Mouse (Mus musculus): ENCODE data around the gene Ephb4.

The Ephb4 gene

DNA sequence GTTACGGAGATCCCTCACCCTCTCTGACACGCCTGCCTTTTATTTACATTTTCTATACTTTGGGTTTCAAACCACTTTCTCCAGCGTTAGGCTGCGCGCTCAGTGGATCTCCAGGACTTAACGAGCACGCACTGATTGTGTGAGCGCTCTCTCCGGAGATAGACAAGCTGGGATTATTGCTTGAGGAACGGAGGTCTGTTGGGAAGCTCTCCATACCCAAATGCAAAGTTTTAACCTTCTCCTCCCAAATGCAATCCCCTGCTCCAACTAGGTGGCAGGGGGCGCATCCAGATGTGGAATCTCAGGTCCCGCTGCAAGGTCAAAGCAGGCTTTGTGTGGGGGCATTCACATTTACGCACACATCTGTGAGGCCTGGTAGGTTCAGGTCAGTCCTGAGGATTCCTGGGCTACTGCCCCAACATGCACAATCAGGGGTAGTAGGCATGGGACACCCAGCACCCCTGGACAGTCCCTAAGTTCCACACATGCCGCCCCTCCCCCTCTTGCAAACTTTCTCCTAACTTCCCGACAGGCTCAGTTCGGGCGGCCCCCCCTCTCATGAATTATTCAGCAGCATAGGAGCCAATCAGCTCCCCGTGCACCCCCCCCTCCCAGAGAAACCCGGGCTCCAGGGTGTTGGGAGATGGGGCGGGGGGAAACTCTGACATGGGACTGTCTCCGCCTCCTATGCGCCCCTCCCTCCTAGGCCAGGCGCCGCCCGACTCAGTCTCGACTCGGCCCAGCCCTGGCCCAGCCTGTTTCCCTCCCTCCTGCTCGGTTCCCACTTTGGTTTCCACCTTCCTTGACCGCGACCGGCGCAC lies at the start of gene Ephb4:
Gene Ephb4 (plus strand): TSS at position 726 of the 821 bp plus-strand sequence.
- DNase-seq = peak; percentile 65

- peak; percentile 59 for DNase-seq
Measured at GRCm38 (mm10) chr5:137301253-137301652, 48.7 kb upstream of the Ephb4 start.

DNA sequence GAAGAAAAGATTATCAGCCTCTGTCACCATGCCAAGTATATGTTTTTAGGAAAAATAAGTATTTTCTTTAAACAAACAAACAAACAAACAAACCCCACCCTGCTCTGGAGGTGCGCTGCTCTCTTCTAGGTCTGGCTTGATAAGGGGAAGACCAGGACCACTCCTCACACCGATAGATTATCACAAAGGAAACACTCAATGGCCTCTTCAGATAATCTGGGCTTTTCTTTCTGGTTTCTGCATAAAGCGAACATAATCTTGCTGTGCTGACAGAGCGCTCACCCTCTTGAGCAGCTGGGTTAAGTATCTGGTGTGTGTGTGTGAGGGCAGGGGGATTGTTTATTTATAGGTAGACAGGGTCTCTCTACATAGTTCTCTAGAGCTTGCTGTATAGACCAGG lies 46.3 kb upstream of the Ephb4 start:
- no peak for DNase-seq

DNA sequence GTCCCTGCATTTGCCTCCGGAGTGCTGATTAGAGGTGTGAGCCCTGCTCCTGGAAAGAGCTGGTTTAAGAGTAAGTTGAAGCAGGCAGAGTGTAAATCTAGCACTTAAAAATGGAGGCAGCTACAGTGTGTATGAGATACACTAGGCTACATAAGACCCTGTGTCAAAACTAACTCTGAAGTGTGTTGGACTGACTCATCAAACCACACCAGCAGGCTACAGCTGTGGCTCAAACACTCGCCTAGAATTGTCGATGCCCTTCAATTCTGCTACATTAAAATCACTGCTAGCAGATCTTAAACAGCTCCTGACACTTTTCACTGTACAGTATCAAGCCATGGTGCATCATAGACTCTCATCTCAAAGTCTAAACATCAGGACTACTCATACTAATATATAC lies 45.7 kb upstream of the Ephb4 start:
- DNase-seq = no peak

- DNase-seq = no peak
Measured at GRCm38 (mm10) chr5:137304816-137305215, 45.1 kb upstream of the Ephb4 start.

DNA sequence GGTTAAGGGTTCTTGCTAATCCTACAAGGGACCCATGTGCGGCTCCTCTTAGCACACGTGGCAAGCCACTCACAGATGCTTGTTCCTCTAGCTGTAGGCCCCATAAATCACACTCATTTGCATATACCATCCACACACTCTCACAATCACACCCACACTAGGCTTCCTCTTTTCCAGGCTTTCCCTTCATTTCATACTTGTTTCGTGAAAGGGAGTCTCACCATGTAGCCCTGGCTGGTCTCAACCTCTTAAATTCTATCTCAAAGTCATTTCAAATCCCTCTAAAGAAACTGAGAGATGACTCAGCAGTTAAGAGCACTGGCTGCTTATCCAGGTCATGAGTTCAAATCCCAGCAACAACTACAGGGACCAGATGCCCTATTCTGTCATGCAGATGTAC lies 44.1 kb upstream of the Ephb4 start:
- DNase-seq = no peak

DNA sequence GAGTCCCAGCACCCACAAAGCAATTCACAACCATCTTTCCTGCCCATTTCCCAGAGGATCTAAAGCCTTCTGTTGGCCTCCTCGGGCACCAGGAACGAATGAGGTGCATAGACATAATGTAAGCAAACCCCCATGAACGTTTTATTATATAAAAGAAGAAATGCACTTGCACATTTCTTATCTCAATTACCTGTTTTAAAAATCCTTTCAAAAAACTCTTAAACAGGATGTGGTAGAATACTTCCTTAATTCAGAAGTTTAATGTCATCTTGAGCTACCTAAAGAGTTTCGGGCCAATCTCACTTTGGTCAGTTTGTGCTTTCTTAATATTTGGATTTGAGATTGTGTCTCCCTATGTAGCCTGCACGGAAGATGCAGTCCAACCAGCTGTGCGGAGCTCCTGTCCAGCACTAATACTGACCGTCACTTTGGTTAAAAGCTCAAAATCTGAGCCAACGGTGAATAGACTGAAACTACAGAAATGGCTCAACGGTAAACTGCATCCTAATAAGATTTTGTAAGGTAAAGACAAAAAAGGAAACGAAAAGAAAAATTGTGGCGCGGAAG lies 43.4 kb upstream of the Ephb4 start:
- no peak for DNase-seq

DNA sequence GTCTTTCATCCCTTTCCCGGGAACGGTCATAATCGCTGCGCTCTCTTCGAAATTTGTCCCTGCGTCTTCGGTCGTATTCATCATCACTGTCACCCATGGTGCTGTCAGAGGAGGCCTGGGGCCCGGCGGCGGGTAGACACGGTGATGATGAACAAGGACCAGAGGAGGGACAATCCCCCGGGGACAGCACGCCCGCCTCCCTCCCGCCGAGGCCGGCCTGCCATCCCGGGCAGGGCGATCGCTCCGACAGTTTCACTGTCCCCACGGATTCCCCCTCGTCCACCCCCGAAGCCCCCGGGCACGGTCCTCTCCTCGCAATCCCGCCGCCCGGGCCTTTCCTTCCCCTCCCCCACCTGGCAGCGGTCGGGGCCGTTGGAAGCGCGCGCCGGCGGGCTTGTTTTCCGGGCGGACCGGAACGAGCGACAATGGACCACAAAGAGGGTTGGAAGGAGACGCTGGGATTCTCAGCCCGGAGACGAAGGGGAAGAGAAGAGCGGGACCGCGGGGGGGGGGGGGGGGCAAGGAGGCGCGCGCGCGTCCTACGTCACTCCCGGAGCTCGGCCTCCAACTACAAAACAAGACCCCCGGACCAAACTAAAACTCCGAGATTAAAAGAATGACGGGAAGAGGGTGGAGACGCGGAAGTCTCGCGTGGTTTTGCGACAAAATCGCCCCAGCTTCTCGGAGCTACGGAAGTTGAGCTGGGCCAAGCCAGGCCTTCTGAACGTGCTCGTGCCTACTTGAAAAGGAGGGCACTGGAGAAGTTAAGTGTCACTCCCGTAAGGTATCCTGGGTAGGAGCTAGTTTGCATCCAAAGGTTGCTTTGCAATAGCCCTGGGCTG lies 42.6 kb upstream of the Ephb4 start, which contains the start of gene Srrt:
Gene Srrt (minus strand): TSS at position 604 of the 842 bp plus-strand sequence.
- DNase-seq = peak; percentile 85

- DNase-seq = no peak
Measured at GRCm38 (mm10) chr5:137308356-137308755, 41.6 kb upstream of the Ephb4 start.

- DNase-seq = no peak
Measured at GRCm38 (mm10) chr5:137313466-137314192, 36.3 kb upstream of the Ephb4 start.

GRCm38 (mm10) chr5:137314193-137315083 lies 35.5 kb upstream of the Ephb4 start, which contains the start of gene Trip6:
Gene Trip6 (minus strand): TSS chr5:137314404.
- DNase-seq = peak; percentile 79

DNA sequence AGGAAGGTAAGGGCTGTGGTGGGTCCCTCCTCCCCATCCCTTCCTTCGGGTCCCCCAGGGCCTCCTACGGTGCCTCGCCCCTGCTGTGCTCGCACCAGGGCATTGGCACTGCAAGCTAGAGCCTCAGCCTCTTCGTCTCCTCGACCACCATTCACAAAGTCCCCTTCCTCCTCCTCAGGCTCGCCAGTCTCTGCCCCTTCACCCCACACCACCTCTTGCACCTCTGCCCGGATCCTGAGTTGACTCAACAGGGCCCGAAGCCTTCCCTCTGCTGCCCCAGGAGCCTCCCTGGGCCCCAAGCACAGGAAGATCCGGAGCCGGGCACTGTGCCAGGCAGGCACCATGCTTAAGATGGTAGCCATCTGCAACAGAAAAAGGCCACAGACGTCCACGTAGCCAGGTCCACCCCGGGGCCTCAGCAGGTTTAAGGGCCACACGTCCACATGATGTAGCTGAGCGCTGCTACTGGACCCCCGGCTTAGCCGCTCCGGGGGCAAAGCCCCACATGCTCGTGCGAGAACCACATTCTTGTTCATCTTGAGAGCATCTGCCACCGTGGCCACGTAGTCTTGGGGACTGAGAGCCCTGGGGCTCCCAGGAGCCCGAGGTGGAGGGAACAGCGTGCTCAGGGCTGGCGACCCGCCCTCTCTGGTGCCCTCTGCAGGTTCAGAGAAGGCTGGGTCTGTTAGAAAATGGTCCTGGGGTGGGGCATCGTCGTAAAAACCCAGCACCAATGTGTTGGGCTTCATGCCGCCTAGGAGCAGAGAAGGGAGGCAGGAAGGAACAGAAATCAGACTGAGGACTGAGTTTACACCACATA lies 34.6 kb upstream of the Ephb4 start:
- DNase-seq = peak; percentile 52

- no peak for DNase-seq
Measured at GRCm38 (mm10) chr5:137317361-137317760, 32.5 kb upstream of the Ephb4 start.

- DNase-seq = no peak
Measured at GRCm38 (mm10) chr5:137318570-137318969, 31.3 kb upstream of the Ephb4 start.

DNA sequence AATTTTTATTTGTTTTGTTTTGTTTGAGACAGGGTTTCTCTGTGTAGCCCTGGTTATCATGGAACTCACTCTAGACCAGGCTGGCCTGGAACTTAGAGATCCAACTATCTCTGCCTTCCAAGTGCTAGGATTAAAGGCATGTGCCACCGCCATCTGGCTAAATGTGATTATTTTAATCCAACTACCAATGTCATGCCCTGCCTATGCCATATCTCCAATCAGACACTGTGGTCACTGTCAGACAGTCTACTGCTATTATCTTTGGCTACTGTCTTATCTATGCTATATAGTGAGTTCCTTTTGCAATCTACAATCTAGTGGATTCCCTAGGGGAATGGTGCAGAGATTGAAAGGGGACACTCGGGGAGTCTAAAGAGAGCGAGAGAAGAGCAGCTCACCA lies 28.9 kb upstream of the Ephb4 start:
- DNase-seq = no peak

- no peak for DNase-seq
Measured at GRCm38 (mm10) chr5:137330910-137331309, 19.0 kb upstream of the Ephb4 start.

DNA sequence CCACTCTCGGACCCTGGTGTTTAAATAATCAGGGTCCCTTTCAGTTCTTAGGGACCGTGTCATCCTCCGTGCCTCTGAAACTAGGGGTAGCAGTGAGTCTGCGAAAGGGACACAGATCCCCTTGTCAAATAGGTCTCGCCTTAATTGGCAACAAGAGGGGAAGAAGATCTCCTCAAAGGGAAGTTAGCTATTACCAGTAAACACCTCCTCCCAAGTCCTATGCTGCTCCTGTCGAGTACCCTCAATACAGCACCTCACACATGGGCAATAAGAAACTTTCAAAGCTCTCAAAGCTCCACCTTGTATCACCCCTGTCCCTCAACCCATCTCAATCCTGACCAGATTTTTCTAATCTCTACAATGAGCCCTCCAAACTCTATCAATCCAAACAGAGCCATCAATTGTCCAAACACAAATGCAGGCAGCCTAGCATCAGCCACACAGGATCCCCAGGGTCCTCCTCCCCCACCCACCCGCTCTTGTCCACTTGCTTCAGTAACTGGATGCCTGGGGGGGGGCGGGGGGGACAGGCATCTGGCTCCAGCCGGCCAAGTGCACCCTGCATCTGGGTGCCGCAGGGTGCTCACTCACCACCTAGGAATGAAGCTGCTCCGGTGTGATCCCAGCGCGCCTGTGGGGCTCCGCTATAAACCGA lies 16.9 kb upstream of the Ephb4 start:
- DNase-seq = no peak

DNA sequence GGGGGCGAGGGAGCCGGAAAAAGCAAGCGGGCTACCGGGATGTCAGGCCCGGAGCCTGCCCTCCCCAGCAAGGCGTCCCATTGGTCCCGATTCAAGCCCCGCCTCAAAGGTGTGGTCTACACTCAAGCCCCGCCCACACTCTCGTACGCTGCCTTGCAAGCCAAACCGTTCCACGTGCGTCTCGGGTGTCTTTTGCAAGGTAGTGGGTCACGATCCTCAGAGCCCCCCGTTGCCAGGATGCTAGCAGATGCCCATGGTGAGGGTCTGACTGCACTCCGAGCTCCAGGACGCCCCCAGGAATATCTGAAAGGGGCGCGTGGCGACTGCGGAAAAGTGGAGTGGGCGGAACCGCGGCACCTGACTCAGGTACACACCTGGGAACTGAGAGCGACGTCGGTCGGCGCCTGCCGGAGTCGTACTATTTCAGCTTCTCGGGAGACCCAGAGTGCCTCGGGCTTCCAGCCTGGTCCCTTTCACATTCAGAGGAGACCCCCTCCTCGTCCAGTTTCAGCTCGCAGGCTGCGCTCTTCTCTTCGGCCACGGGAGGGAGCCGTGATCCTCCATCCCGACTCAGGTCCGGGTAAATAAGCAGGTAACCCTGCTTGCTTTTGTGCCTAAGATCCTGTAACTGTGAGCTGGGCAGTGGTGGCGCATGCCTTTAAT lies 16.3 kb upstream of the Ephb4 start, which contains the start of gene Slc12a9:
Gene Slc12a9 (minus strand): TSS at position 86 of the 663 bp plus-strand sequence.
- DNase-seq = peak; percentile 94

GRCm38 (mm10) chr5:137334317-137334716 lies 15.6 kb upstream of the Ephb4 start:
- no peak for DNase-seq

DNA sequence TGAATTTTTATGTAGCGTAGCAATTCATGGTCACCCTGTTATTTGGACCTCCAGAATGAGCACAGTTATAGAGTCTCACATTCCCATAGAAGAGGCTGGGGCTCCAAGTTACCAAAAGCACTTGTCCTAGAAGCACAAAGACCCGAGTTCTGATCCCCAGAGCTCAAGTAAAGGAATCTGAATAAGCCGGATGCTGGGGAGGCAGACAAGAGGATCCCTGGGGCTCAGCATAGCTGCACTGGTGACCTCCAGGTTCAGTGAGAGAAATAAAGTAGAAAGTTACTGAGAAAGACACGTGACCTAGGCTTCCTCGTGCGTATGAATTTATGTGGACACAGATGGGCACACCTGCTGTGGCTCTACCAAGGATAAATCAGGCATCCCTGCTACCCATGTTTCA lies 14.8 kb upstream of the Ephb4 start:
- no peak for DNase-seq

All from right cerebral cortex, postnatal 4 days (tissue).